Mouse (Mus musculus) hindbrain, embryonic 15.5 days (tissue): ENCODE results near the gene BC049352. TPM values are rescaled to one million over a fixed set of nuclear protein-coding genes. Genes with fewer than 3 reads are reported as not detected.

Source experiments
- ATAC-seq: fragments of 200-750 bp; cut with Nextera tagmentation; 2 replicates; pipeline ENCODE4 v1.8.0; 2017; ENCODE audit warnings: low read depth, moderate number of reproducible peaks, moderate TSS enrichment; ENCODE audit not compliant: low FRiP score
- H3K27ac ChIP-seq: fragments of 300-500 bp; sonication (generic); replicated peaks from 2 replicates; pipeline ENCODE4 v1.5.1; 2015; ENCODE audit warnings: mild to moderate bottlenecking, inconsistent platforms
- H3K27me3 ChIP-seq: fragments of 300-500 bp; sonication (generic); 2 replicates; pipeline ENCODE4 v1.6.1; 2015; ENCODE audit warnings: control low read depth, inconsistent platforms
- H3K36me3 ChIP-seq: fragments of 300-500 bp; sonication (generic); 2 replicates; pipeline ENCODE4 v1.6.1; 2015; ENCODE audit warnings: control low read depth, inconsistent platforms
- H3K4me1 ChIP-seq: fragments of 300-500 bp; sonication (generic); replicated peaks from 2 replicates; pipeline ENCODE4 v1.6.1; 2015; ENCODE audit warnings: control low read depth, inconsistent platforms
- H3K4me2 ChIP-seq: fragments of 300-500 bp; sonication (generic); 2 replicates; pipeline ENCODE4 v1.6.1; 2015; ENCODE audit warnings: moderate library complexity, mild to moderate bottlenecking, inconsistent platforms
- H3K4me3 ChIP-seq: fragments of 300-500 bp; sonication (generic); 2 replicates; pipeline ENCODE4 v1.5.1; 2015; ENCODE audit warnings: mild to moderate bottlenecking, inconsistent platforms
- H3K9ac ChIP-seq: fragments of 300-500 bp; sonication (generic); 2 replicates; pipeline ENCODE4 v1.6.1; 2015; ENCODE audit warnings: inconsistent platforms
- H3K9me3 ChIP-seq: fragments of 300-500 bp; sonication (generic); 2 replicates; pipeline ENCODE4 v1.6.1; 2016; ENCODE audit warnings: control low read depth, inconsistent platforms
- WGBS: fragments of 180-500 bp; shearing (Covaris S2); methylation state at CpG from one replicate; pipeline ENCODE4 v1.1.7; 2015; 5-methylcytosine and 5-hydroxymethylcytosine counted together
- polyA plus RNA-seq: library from polyadenylated mRNA; unstranded; fragments of >200 nt; fragmentation: Nextera tagmentation; extraction: Ambion mirVana; gene quantifications from 2 replicates; pipeline ENCODE4 v1.2.1, GENCODE M21; 2015

BC049352 gene
- polyA plus RNA-seq, 1 experiment from 2014 or later: not detected

- WGBS: 83% methylated on average over 5 of the region's 5 CpGs
- ATAC-seq: no peak
Measured at GRCm38 (mm10) chr9:45167903-45168302, 13.9 kb upstream of the BC049352 start.

GRCm38 (mm10) chr9:45170150-45170549 lies 11.7 kb upstream of the BC049352 start:
- Histone ChIP-seq H3K9ac (no peak overlapping the region), H3K4me1 (no peaks in the 10 kb centered on the region), H3K27ac (no peak overlapping the region), H3K27me3 (no peaks in the 10 kb centered on the region), H3K4me3 (no peak overlapping the region), H3K4me2 (no peak overlapping the region), H3K9me3 (no peaks in the 10 kb centered on the region), H3K36me3 (no peaks in the 10 kb centered on the region)
- ATAC-seq: no peak
- 92% methylated on average over 5 of the region's 5 CpGs for WGBS

More at GRCm38 (mm10) chr9:45167903-45168302, 13.9 kb upstream of the BC049352 start:
- Histone ChIP-seq H3K4me2 (no peak overlapping the region), H3K4me1 (no peaks in the 10 kb centered on the region), H3K27ac (no peak overlapping the region), H3K9ac (no peak overlapping the region), H3K36me3 (no peaks in the 10 kb centered on the region), H3K27me3 (no peaks in the 10 kb centered on the region), H3K9me3 (no peaks in the 10 kb centered on the region), H3K4me3 (no peak overlapping the region)

- ATAC-seq: no peak
- WGBS: 85% methylated on average over 1 of the region's 1 CpGs
- H3K9ac ChIP-seq: no peak overlapping the region
- no peak overlapping the region for H3K4me2 ChIP-seq
- no peaks in the 10 kb centered on the region for H3K9me3 ChIP-seq
- no peaks in the 10 kb centered on the region for H3K27me3 ChIP-seq
- no peaks in the 10 kb centered on the region for H3K4me1 ChIP-seq
- no peaks in the 10 kb centered on the region for H3K36me3 ChIP-seq
- no peak overlapping the region for H3K27ac ChIP-seq
- no peak overlapping the region for H3K4me3 ChIP-seq
Measured at GRCm38 (mm10) chr9:45171073-45171610, 10.7 kb upstream of the BC049352 start.

GRCm38 (mm10) chr9:45173475-45173874 lies 8.3 kb upstream of the BC049352 start:
- H3K9ac ChIP-seq: no peak overlapping the region
- no peak for ATAC-seq
- WGBS: 73% methylated on average over 3 of the region's 3 CpGs

GRCm38 (mm10) chr9:45179282-45179681 lies 2.5 kb upstream of the BC049352 start:
- no peaks in the 10 kb centered on the region for H3K4me1 ChIP-seq
- H3K9ac ChIP-seq: no peak overlapping the region
- no peaks in the 10 kb centered on the region for H3K27me3 ChIP-seq
- H3K9me3 ChIP-seq: no peaks in the 10 kb centered on the region
- H3K36me3 ChIP-seq: no peaks in the 10 kb centered on the region
- 89% methylated on average over 5 of the region's 5 CpGs for WGBS
- H3K27ac ChIP-seq: no peak overlapping the region
- H3K4me2 ChIP-seq: no peak overlapping the region
- no peak for ATAC-seq
- H3K4me3 ChIP-seq: no peak overlapping the region

More at GRCm38 (mm10) chr9:45173475-45173874, 8.3 kb upstream of the BC049352 start:
- H3K27ac ChIP-seq: no peak overlapping the region
- no peaks in the 10 kb centered on the region for H3K4me1 ChIP-seq
- no peaks in the 10 kb centered on the region for H3K9me3 ChIP-seq
- no peaks in the 10 kb centered on the region for H3K27me3 ChIP-seq
- no peaks in the 10 kb centered on the region for H3K36me3 ChIP-seq
- no peak overlapping the region for H3K4me3 ChIP-seq
- no peak overlapping the region for H3K4me2 ChIP-seq

GRCm38 (mm10) chr9:45182521-45182920 lies 714 bp downstream of the BC049352 start:
- ATAC-seq: no peak
- H3K27me3 ChIP-seq: no peaks in the 10 kb centered on the region
- H3K9ac ChIP-seq: no peak overlapping the region
- H3K4me2 ChIP-seq: no peak overlapping the region
- H3K4me3 ChIP-seq: no peak overlapping the region
- no peaks in the 10 kb centered on the region for H3K9me3 ChIP-seq
- H3K4me1 ChIP-seq: no peaks in the 10 kb centered on the region
- H3K36me3 ChIP-seq: no peaks in the 10 kb centered on the region
- WGBS: 58% methylated on average over 3 of the region's 3 CpGs
- no peak overlapping the region for H3K27ac ChIP-seq

- no peak for ATAC-seq
- no peaks in the 10 kb centered on the region for H3K4me1 ChIP-seq
- no peak overlapping the region for H3K4me3 ChIP-seq
- no peak overlapping the region for H3K27ac ChIP-seq
- 89% methylated on average over 6 of the region's 6 CpGs for whole genome bisulfite sequencing
- H3K9ac ChIP-seq: no peak overlapping the region
- no peaks in the 10 kb centered on the region for H3K9me3 ChIP-seq
- H3K4me2 ChIP-seq: no peak overlapping the region
- no peaks in the 10 kb centered on the region for H3K36me3 ChIP-seq
- no peaks in the 10 kb centered on the region for H3K27me3 ChIP-seq
Measured at GRCm38 (mm10) chr9:45183266-45183665, 1.5 kb downstream of the BC049352 start.

GRCm38 (mm10) chr9:45185250-45185649 lies 3.4 kb downstream of the BC049352 start:
- no peak overlapping the region for H3K27ac ChIP-seq
- no peaks in the 10 kb centered on the region for H3K4me1 ChIP-seq
- no peaks in the 10 kb centered on the region for H3K27me3 ChIP-seq
- H3K4me3 ChIP-seq: no peak overlapping the region
- no peaks in the 10 kb centered on the region for H3K9me3 ChIP-seq
- ATAC-seq: no peak
- no peak overlapping the region for H3K4me2 ChIP-seq
- 86% methylated on average over 4 of the region's 4 CpGs for WGBS
- no peak overlapping the region for H3K9ac ChIP-seq
- H3K36me3 ChIP-seq: no peaks in the 10 kb centered on the region

- no peak overlapping the region for H3K4me2 ChIP-seq
- WGBS: 89% methylated on average over 10 of the region's 10 CpGs
- no peak overlapping the region for H3K9ac ChIP-seq
- H3K36me3 ChIP-seq: no peaks in the 10 kb centered on the region
- no peaks in the 10 kb centered on the region for H3K4me1 ChIP-seq
- H3K4me3 ChIP-seq: no peak overlapping the region
- no peaks in the 10 kb centered on the region for H3K27me3 ChIP-seq
- no peak for ATAC-seq
- H3K9me3 ChIP-seq: no peaks in the 10 kb centered on the region
- H3K27ac ChIP-seq: no peak overlapping the region
Measured at GRCm38 (mm10) chr9:45188570-45189563, 7.1 kb downstream of the BC049352 start.

GRCm38 (mm10) chr9:45189661-45190174 lies 7.9 kb downstream of the BC049352 start:
- 91% methylated on average over 4 of the region's 4 CpGs for WGBS
- H3K4me2 ChIP-seq: no peak overlapping the region

GRCm38 (mm10) chr9:45195468-45195867 lies 13.7 kb downstream of the BC049352 start:
- H3K9me3 ChIP-seq: no peaks in the 10 kb centered on the region
- ATAC-seq: no peak
- no peaks in the 10 kb centered on the region for H3K4me1 ChIP-seq
- H3K27ac ChIP-seq: no peak overlapping the region
- H3K27me3 ChIP-seq: no peaks in the 10 kb centered on the region
- no peak overlapping the region for H3K4me2 ChIP-seq
- H3K4me3 ChIP-seq: no peak overlapping the region
- WGBS: 69% methylated on average over 4 of the region's 4 CpGs
- H3K9ac ChIP-seq: no peak overlapping the region
- no peaks in the 10 kb centered on the region for H3K36me3 ChIP-seq

More at GRCm38 (mm10) chr9:45189661-45190174, 7.9 kb downstream of the BC049352 start:
- H3K36me3 ChIP-seq: no peaks in the 10 kb centered on the region
- no peak for ATAC-seq
- no peak overlapping the region for H3K27ac ChIP-seq
- no peaks in the 10 kb centered on the region for H3K4me1 ChIP-seq
- no peak overlapping the region for H3K4me3 ChIP-seq
- H3K9me3 ChIP-seq: no peaks in the 10 kb centered on the region
- no peak overlapping the region for H3K9ac ChIP-seq
- no peaks in the 10 kb centered on the region for H3K27me3 ChIP-seq

- WGBS: 84% methylated on average over 8 of the region's 8 CpGs
- no peaks in the 10 kb centered on the region for H3K36me3 ChIP-seq
- no peak overlapping the region for H3K27ac ChIP-seq
- H3K4me1 ChIP-seq: no peaks in the 10 kb centered on the region
- H3K9me3 ChIP-seq: no peaks in the 10 kb centered on the region
- no peaks in the 10 kb centered on the region for H3K27me3 ChIP-seq
- ATAC-seq: no peak
- no peak overlapping the region for H3K4me3 ChIP-seq
- H3K9ac ChIP-seq: no peak overlapping the region
- no peak overlapping the region for H3K4me2 ChIP-seq
Measured at GRCm38 (mm10) chr9:45196125-45196830, 14.5 kb downstream of the BC049352 start.
